In genomic region chr19:17319770-17320169, GRCm38 (mm10) we compare ENCODE assay signal across 27 mouse cellular contexts. TPM values are rescaled to one million over a fixed set of nuclear protein-coding genes. Genes with fewer than 3 reads are reported as not detected.
DNase-seq lines count a peak whose midpoint lies in the region; ATAC-seq lines count a peak whose summit lies in the region.
"Had no signal": no experiment of that assay in that cellular context is flagged by ENCODE, and none has a peak within 500 bp of the region (broad histone marks: within the 10 kb centered on the region; RNA-seq: fewer than 3 reads in every experiment).

No protein-coding gene starts in this region.

- H3K4me1 ChIP-seq in megakaryocyte, embryonic 14.5 days, result peaks cover 43% of the 10 kb centered on the region
- H3K4me1 ChIP-seq in neural tube, embryonic 15.5 days, result no peaks in the 10 kb centered on the region
- no peaks in the 10 kb centered on the region for H3K4me1 ChIP-seq in intestine, embryonic 15.5 days (replicated peaks)
- H3K4me1 ChIP-seq: embryonic facial prominence, embryonic 12.5 days; hindbrain, embryonic 15.5 days; kidney, embryonic 15.5 days had no signal

- H3K27ac ChIP-seq in neural tube, embryonic 15.5 days (replicated peaks), result no peak overlapping the region
- no peak overlapping the region for H3K27ac ChIP-seq in intestine, embryonic 15.5 days
- H3K27ac ChIP-seq: embryonic facial prominence, embryonic 12.5 days; heart, embryonic 10.5 days; hindbrain, embryonic 15.5 days; kidney, embryonic 15.5 days; limb, embryonic 12.5 days; stomach, postnatal 0 days had no signal

- no peak overlapping the region for H3K4me2 ChIP-seq in neural tube, embryonic 15.5 days
- no peak overlapping the region for H3K4me2 ChIP-seq in intestine, embryonic 15.5 days (replicated peaks)
- H3K4me2 ChIP-seq: embryonic facial prominence, embryonic 12.5 days; hindbrain, embryonic 15.5 days; kidney, embryonic 15.5 days; limb, embryonic 12.5 days; midbrain, embryonic 11.5 days had no signal

- H3K27me3 ChIP-seq in megakaryocyte, embryonic 14.5 days (replicated peaks), result no peaks in the 10 kb centered on the region
- H3K27me3 ChIP-seq in neural tube, embryonic 15.5 days (replicated peaks), result no peaks in the 10 kb centered on the region
- no peaks in the 10 kb centered on the region for H3K27me3 ChIP-seq in intestine, embryonic 15.5 days (replicated peaks)
- H3K27me3 ChIP-seq: embryonic facial prominence, embryonic 12.5 days; hindbrain, embryonic 15.5 days; kidney, embryonic 15.5 days; limb, embryonic 12.5 days had no signal

- ATAC-seq in granulocyte monocyte progenitor cell, adult 5-6 weeks (replicated peaks; ENCODE audit: poor library complexity, severe bottlenecking), result peak; percentile 94
- ATAC-seq in neural tube, embryonic 15.5 days (ENCODE audit: low FRiP score), result no peak
- no peak for ATAC-seq in intestine, embryonic 15.5 days
- ATAC-seq: forebrain, postnatal 0 days had no signal

- peaks cover 47% of the 10 kb centered on the region for H3K36me3 ChIP-seq in megakaryocyte, embryonic 14.5 days (replicated peaks; ENCODE audit: low read length)
- H3K36me3 ChIP-seq in neural tube, embryonic 15.5 days, result no peaks in the 10 kb centered on the region
- no peaks in the 10 kb centered on the region for H3K36me3 ChIP-seq in intestine, embryonic 15.5 days
- H3K36me3 ChIP-seq: embryonic facial prominence, embryonic 12.5 days; heart, embryonic 10.5 days; hindbrain, embryonic 15.5 days; kidney, embryonic 15.5 days; limb, embryonic 12.5 days had no signal

- 95% methylated on average over 4 of the region's 4 CpGs for WGBS in neural tube, embryonic 15.5 days
- WGBS in intestine, embryonic 15.5 days, result 91% methylated on average over 4 of the region's 4 CpGs

- peak overlapping the region; percentile 59 for H3K4me3 ChIP-seq in megakaryocyte, embryonic 14.5 days (replicated peaks)
- H3K4me3 ChIP-seq in neural tube, embryonic 15.5 days (replicated peaks), result no peak overlapping the region
- no peak overlapping the region for H3K4me3 ChIP-seq in intestine, embryonic 15.5 days (replicated peaks)
- H3K4me3 ChIP-seq: embryonic facial prominence, embryonic 12.5 days; heart, embryonic 10.5 days; hindbrain, embryonic 15.5 days; kidney, embryonic 15.5 days; limb, embryonic 12.5 days had no signal

- peak; percentile 42 to 45 for DNase-seq in spleen, postnatal 36 days (ENCODE audit: low spot score in 2 of 2)
- DNase-seq in spleen, postnatal 14 days (ENCODE audit: low spot score in 2 of 2), result no peak
- DNase-seq in frontal cortex, adult 2 months (ENCODE audit: extremely low spot score in 1 of 2, low spot score in 1 of 2), result no peak
- DNase-seq: cerebellum, adult 18-20 months; cerebellum, postnatal 14 days; forebrain, postnatal 0 days; gastrocnemius, postnatal 36 days; heart, postnatal 4 days; kidney, adult 11 months; kidney, postnatal 36 days; lung, adult 2 months; lung, postnatal 36 days; retina, postnatal 1 day; right cerebral cortex, postnatal 25 days; spleen, adult 18-20 months; thymus, adult 2 months had no signal

- H3K9me3 ChIP-seq in megakaryocyte, embryonic 14.5 days, result no peaks in the 10 kb centered on the region
- no peaks in the 10 kb centered on the region for H3K9me3 ChIP-seq in neural tube, embryonic 15.5 days (replicated peaks)
- no peaks in the 10 kb centered on the region for H3K9me3 ChIP-seq in intestine, embryonic 15.5 days
- H3K9me3 ChIP-seq: embryonic facial prominence, embryonic 12.5 days; heart, embryonic 10.5 days; hindbrain, embryonic 15.5 days; kidney, embryonic 15.5 days; limb, embryonic 12.5 days had no signal

- no peak overlapping the region for H3K9ac ChIP-seq in neural tube, embryonic 15.5 days (replicated peaks)
- H3K9ac ChIP-seq in intestine, embryonic 15.5 days, result no peak overlapping the region
- H3K9ac ChIP-seq: embryonic facial prominence, embryonic 12.5 days; forebrain, postnatal 0 days; hindbrain, embryonic 15.5 days; kidney, embryonic 15.5 days; limb, embryonic 12.5 days had no signal

RNA-seq across cellular contexts. Expression of gene Gcnt1, which starts 52.9 kb away (rescaled TPM):
- 18.2 and 22.2 TPM in 2 replicates for total RNA-seq in granulocyte monocyte progenitor cell, adult 5-6 weeks (2014; fragmentation: Nextera tagmentation)
- 27.4 and 29.9 TPM in 2 replicates for total RNA-seq in granulocyte monocyte progenitor cell, adult 5-6 weeks (2017)
- 0.73 TPM in 1 of 2 replicates, not detected in the other for polyA plus RNA-seq in megakaryocyte, embryonic 14.5 days (2012; ENCODE audit: insufficient read depth, low replicate concordance)
- polyA plus RNA-seq in frontal cortex, adult 2 months (2012; rRNA removed), result 10.9 and 11.1 TPM in 2 replicates
- 0.74 and 1.4 TPM in 2 replicates for polyA plus RNA-seq in neural tube, embryonic 15.5 days (2015; fragmentation: Nextera tagmentation; extraction: Ambion mirVana)
- 4.3 and 5.1 TPM in 2 replicates for polyA plus RNA-seq in intestine, embryonic 15.5 days (2015; fragmentation: Nextera tagmentation; extraction: Ambion mirVana)

Comparison
In these comparisons a context has a peak if more than half of its experiments do, and no peak if none do; other contexts are left out.
1. DNase-seq: peak in spleen, postnatal 36 days (2 of 2); none in spleen, postnatal 14 days (0 of 2) and frontal cortex, adult 2 months (0 of 2).